Mouse (Mus musculus) cerebellum, adult 18-20 months (tissue): Measurements from ENCODE around the gene Trpc4ap.
A peak's percentile ranks its signal among the peaks of the same experiment; 100 is the strongest.

ENCODE experiments used
- DNase-seq, 2 experiments: peaks; one replicate each; pipeline ENCODE4 v3.0.0; 2021

The Trpc4ap gene

DNA sequence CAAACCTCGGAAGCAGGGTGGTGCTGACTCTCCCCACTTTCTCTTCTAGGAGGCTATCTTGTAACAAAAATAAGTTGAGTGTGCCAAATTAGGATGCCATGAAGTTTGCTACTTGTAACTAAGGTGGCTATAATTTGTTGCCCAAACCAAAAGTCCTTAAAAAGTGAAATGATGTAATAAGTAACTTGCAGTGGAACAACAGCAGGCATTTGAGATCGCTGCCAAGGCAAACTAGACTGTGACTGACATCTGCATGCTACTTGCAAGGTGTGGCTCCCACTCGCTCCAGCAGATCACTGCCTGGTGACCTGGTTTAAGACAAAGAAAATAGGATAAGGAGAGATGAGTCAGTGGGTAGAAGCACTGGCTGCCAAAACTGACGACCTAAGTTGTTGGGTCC, 952 bp upstream of the Trpc4ap start:
- DNase-seq: no peak

DNA sequence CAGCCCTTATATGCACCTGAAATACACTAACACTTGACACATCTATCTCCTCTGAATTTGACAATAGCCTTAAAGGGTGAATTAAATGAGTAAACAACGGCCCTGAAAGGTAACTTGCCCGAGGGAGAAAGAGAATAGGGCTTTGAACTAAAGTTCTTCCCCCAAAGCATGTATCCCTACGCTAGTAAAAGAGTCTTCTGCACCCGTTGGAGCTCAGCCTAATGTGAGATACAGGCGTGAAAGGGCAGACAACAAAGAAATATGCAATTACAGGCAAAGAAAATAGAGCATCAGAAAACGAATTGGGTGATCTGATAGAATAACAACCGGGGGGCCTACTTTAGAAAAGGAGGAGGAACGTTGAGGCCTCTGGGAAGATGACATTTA, 855 bp downstream of the Trpc4ap start:
- DNase-seq: no peak

- no peak for DNase-seq
Measured at GRCm38 (mm10) chr2:155689211-155689610, 3.0 kb downstream of the Trpc4ap start.

GRCm38 (mm10) chr2:155687746-155688145, 4.4 kb downstream of the Trpc4ap start:
- no peak for DNase-seq

- no peak for DNase-seq
Measured at GRCm38 (mm10) chr2:155686572-155686971, 5.6 kb downstream of the Trpc4ap start.

DNA sequence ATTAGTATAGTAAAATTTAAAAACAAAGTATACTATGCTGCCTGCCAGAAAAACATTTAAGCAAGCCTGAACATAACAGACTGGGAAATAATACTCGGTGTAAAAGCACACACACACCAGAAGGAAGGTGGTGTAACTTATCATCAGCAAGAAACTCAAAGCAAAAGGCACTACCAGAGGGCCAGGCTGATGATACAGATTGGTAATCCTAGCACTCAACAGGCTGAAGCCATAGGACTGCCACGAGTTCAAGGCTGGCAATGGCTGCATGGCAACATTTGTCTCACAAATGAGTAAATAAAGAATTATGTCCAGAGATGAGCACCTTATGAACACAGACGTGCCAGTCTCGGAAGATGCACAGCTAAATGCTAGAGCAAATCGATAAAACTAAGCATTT, 8.4 kb downstream of the Trpc4ap start:
- DNase-seq: no peak

GRCm38 (mm10) chr2:155683137-155683536, 9.0 kb downstream of the Trpc4ap start:
- DNase-seq: no peak

GRCm38 (mm10) chr2:155681874-155682273, 10.3 kb downstream of the Trpc4ap start:
- no peak for DNase-seq

DNA sequence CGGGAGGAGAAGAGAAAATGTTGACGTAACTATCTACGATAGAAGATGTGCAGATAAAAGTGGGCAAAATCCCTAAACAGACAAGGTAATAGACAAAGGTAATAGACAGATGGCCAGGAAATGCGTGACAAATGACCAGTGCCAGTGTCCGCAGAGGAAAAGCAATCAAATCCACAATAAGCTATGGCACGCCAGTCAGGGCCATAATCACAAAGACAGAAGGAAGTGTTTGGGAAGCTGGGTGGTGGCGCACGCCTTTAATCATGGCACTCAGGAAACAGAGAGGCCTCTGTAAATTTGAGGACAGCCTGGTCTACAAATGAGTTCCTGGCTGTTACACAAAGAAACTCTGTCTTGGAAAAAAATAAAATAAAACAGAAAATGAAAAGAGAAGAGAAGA, 11.0 kb downstream of the Trpc4ap start:
- peak; percentile 25 to 33 for DNase-seq

GRCm38 (mm10) chr2:155680591-155680990, 11.6 kb downstream of the Trpc4ap start:
- no peak for DNase-seq

DNA sequence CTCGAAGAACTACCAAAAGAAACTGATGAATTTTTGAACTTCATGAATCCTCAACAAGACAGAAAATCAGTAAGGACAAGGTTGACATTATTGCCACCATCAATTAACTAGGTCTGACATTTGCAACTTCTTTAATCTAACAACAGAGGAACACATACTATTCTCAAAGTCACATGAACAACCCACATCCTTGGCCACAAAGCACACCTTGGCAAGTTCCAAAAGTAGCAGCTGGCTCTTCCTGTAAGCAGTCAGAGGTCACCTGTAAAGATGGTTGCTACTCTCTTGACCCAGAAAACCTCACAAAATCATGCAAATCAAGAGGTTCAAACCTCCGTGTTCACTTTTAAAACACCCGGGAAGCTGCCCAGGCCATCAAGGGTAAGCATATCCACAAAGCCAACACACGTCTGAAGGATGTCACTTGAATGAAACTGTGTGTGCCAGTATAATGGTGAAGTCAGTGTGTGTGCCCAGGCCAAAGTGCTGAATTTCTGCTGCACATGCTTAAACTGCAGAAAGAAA, 12.5 kb downstream of the Trpc4ap start:
- DNase-seq: peak in 1 of 2 experiments; percentile 37

DNA sequence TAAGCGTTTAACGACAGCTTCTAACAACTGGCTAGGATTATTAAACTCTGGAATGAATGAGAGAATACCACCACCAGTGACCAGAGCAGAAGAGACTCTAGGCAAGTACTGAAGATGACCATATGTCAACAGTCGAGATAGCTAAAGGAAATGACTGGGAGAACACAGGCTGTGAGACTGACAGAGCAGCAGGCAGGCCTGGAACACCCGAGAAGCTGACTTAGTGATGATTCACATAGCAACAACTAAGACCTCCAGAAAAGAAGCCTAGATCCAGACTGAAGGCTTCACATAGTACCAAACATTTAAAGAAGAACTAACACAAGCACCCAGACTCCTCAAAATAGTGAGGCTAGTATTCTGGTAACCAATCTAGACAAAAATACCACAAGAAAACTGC, 17.1 kb downstream of the Trpc4ap start:
- peak; percentile 38 to 53 for DNase-seq

GRCm38 (mm10) chr2:155673546-155673945, 18.6 kb downstream of the Trpc4ap start:
- peak; percentile 71 to 76 for DNase-seq

DNA sequence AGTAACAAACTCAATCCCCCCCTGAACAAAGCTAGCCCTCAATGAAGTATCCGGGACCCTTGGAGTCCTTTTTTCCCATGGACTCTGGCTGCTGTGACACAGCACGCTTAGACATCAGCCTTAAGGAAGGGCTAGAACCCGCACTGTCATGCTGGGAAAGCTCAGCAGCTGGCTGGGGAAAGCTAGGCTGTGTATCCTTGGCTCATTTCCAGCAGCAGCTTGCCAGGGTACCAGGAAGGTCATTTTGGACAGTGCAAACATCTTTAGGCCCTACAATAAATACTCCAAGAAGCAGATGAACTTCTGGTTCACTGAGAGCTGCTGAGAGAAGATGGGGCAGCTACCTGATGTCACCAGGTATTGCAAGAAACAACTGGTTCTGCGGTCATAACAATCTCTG, 20.9 kb downstream of the Trpc4ap start:
- peak in 1 of 2 experiments; percentile 28 for DNase-seq

DNA sequence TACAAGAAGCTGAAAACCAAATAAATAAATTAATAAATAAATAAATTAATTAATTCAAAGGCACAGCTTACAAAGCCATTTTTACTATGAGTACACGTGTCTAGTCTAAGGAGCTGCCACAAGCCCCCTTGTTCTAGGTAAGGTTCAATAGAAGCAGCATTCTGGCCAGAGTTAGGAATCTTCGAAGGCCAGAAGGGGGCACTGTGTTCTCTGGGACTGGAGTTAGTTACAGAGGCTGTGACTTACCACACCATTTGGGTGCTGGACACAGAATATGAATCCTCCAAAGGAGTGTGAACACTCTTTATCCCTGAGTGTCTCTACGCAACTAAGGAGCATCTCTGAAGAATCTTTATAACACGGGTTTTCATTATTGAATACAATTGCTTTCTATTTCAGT, 23.7 kb downstream of the Trpc4ap start:
- DNase-seq: peak; percentile 39 to 40

DNA sequence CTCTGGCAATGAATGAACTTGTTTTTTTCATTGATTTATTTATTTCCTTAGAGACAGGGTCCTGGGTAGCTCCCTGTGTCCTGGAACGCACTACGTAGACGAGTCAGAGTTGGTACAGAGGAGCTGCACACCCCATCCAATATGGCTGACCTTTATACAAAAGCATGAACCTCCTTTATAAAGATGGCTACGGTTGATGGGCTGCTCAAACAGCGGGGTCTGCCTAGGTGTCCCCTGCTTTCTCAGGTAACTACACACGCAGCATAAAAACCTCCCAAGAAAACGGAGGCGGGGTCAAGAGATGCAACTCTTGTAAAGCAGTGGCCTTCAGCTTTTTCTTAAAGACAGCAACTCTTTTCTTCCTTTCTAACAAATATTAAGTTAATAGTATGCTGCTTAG, 24.3 kb downstream of the Trpc4ap start:
- no peak for DNase-seq

DNA sequence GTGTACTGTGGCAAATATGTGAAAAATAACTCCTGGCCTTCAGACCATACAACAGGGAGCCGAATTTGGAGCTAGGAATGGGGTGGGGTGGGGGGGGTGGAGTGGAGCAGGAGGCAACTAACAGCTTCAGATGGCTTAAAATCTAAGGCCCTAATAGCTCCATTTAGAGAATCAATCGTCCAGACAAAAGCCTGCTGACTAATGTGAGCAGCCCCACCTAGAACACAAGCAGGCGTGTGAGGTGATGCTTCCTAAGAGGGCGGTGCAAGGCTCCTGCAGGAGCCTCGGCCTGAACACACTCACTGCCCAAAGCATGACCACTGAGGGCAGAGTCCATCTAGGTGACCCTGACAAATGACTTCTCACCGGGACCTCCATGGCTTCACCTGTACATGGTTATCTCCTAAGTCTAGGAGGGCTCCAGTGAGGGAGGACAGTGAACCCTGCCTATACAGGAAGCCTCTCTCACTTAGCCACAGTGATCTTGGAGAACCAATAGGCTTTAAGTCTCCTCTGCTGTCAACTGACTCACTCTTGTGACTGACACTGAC, 28.2 kb downstream of the Trpc4ap start:
- DNase-seq: no peak

- DNase-seq: peak; percentile 72
Measured at GRCm38 (mm10) chr2:155663097-155663496, 29.1 kb downstream of the Trpc4ap start.

GRCm38 (mm10) chr2:155662390-155662789, 29.8 kb downstream of the Trpc4ap start:
- DNase-seq: no peak

- DNase-seq: no peak
Measured at GRCm38 (mm10) chr2:155655759-155656372, 36.3 kb downstream of the Trpc4ap start.

DNA sequence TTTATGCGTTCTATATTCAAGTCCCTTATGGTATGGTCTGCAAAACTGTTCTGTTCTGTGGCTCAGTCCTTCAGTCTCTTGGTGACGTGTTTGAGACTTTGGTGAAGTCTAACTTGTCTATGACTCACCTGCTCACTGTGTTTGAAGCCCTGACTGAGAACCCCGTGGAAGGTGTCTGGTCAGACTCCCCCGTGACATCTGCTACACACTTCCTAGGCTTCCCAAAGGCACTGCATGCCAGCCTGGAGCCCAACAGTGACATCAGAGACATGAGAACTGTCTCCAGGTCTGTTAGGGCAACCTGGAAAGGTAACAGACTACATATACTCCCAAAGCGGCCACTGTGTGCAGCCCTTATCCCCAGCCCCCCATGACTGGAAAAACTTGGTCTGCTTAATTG, 39.6 kb downstream of the Trpc4ap start:
- no peak for DNase-seq

DNA sequence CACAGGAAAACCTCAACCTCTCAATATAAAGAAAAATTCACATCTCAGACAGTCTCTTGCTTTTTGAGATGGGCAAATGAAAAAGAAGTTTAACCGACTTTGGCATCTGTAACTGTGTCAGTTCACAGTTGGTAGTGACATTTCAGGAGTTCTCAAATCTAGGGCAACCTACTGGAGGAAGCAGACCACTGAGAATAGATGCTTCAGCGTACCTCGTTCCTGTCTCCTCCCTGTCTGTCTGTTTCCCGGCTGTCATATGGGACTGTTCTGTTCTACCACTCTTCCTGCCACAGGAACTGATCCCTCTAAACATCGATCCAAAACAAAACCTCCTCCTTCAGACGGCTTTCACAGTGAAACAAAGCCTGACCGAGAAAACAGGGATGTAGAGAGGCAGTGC, 46.4 kb downstream of the Trpc4ap start:
- DNase-seq: no peak

GRCm38 (mm10) chr2:155641540-155642472, 50.4 kb downstream of the Trpc4ap start:
- DNase-seq: peak; percentile 44 to 49

- peak; percentile 78 to 82 for DNase-seq
Measured at GRCm38 (mm10) chr2:155640656-155641055, 51.5 kb downstream of the Trpc4ap start.
